Mouse (Mus musculus): ENCODE data around the gene Cnot3. TPM values are rescaled to one million over a fixed set of nuclear protein-coding genes. Genes with fewer than 3 reads are reported as not detected.
"Not testable (repeated sequence)": the region's sequence is repeated elsewhere in the genome, so short reads cannot be mapped to it uniquely, and the experiment has no call there.

Gene Cnot3
- polyA plus RNA-seq, 1 experiment from 2014 or later: 19.7 TPM

DNA sequence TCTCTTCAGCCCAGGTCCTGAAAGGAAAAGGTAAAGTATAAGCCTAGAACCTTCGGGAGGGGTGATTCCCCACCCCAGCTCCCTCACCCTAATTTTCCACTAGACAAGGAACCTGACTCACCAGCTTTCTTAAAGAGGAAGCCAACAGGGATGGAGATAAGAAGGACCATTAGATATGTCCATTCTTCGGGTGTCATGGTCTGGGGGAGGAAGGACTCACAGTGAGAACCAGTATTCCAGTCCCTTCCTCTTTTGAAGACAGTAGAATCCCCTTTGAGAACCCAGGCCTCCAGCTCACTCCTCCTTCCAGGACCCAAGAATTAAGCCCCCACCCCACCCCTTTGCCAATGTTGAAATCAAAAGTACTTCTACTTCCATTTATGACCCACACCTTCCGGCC is 46.9 kb downstream of the Cnot3 start:
- no peak for TF ChIP-seq EP300 (optimal IDR thresholded peaks at IDR 0.05)
- no peak for TF ChIP-seq CTCF (IDR thresholded peaks at IDR 0.05; ENCODE audit: low read depth)
- Histone ChIP-seq H3K27ac (replicated peaks) (no peak overlapping the region), H3K36me3 (ENCODE audit: control insufficient read depth, insufficient read depth, low read length) (0 out of 2 replicates have a peak, but pooled peaks cover 4% of the 10 kb centered on the region), H3K27me3 (ENCODE audit: control insufficient read depth, insufficient read depth, low read length) (no peaks in the 10 kb centered on the region), H3K9me3 (ENCODE audit: control insufficient read depth, low read length) (no peaks in the 10 kb centered on the region), H3K4me1 (replicated peaks; ENCODE audit: control insufficient read depth, insufficient read depth) (no peaks in the 10 kb centered on the region), H3K9ac (ENCODE audit: low read length) (peak overlapping the region; percentile 84), H3K4me3 (ENCODE audit: low read depth, low read length) (peak overlapping the region; percentile 83), H3K4me2 (replicated peaks; ENCODE audit: low read depth) (peak overlapping the region; percentile 91)
- DNase-seq (ENCODE audit: low spot score): no peak
- 19% methylated on average over 3 of the region's 3 CpGs for WGBS
- ATAC-seq (ENCODE audit: low FRiP score, low TSS enrichment): no peak

GRCm38 (mm10) chr7:3692382-3692986 is 47.4 kb downstream of the Cnot3 start, which contains the start of gene Tsen34:
Tsen34 (plus strand) TSS chr7:3692863.
- WGBS: under 1% methylated on average over 47 of the region's 49 CpGs
- H3K9ac ChIP-seq (ENCODE audit: low read length): peak within 1 kb of the TSS; percentile 84
- TF ChIP-seq EP300 (optimal IDR thresholded peaks at IDR 0.05) (no peak), CTCF (IDR thresholded peaks at IDR 0.05; ENCODE audit: low read depth) (0 out of 2 replicates have a peak, but pooled peaks have one; percentile 22)
- no peak for ATAC-seq (ENCODE audit: low FRiP score, low TSS enrichment)
- H3K4me3 ChIP-seq (ENCODE audit: low read depth, low read length): peak within 1 kb of the TSS; percentile 83
- H3K9me3 ChIP-seq (ENCODE audit: control insufficient read depth, low read length): no peaks in the 10 kb centered on the region
- no peaks in the 10 kb centered on the region for H3K4me1 ChIP-seq (replicated peaks; ENCODE audit: control insufficient read depth, insufficient read depth)
- H3K27me3 ChIP-seq (ENCODE audit: control insufficient read depth, insufficient read depth, low read length): no peaks in the 10 kb centered on the region
- peaks cover 9% of the 10 kb centered on the region; the same call in 1 of the 2 replicates for H3K36me3 ChIP-seq (ENCODE audit: control insufficient read depth, insufficient read depth, low read length)
- H3K27ac ChIP-seq (replicated peaks): peak within 1 kb of the TSS; percentile 95
- H3K4me2 ChIP-seq (replicated peaks; ENCODE audit: low read depth): peak within 1 kb of the TSS; percentile 91
- DNase-seq (ENCODE audit: low spot score): no peak

DNA sequence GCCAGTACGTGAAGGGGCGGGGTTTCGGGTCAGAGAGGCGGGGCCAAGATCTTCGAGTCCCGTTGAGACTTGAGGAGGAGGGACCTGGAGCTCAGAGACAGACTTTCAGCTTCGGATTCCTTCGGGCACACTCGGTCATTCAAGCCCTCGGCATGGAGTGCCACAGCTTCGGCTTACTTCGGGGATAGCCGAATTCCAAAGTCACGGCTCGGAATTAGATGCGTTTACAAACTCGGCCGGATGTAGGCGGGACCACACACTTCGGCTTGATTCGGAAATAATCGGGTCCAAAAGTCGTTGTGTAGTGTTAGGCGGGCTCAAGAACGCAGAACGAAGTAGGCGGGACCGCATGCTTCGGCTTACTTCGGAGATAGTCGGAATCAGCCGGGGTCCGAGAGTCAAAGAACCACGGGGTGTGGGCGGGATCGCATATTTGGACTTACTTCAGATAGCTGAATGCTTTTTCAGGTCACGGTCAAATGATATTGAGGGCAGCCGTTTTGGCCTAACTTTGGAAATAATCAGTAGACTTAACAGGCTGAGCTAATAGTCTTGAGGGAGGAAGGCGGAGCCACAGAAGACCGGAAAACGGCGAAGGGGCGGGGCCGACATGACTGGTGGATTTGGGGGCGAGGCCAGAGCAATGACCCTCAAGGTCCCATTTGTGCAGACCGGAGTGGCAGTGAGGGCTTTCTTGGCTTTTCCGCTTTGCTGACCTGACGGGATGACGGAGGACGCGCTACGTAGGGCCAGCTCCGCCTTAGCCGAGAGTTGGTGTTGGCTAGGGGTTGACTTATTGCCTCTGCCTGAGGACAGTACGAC is 48.1 kb downstream of the Cnot3 start, which contains the start of gene Mboat7:
TSS of gene Mboat7 (minus strand) at position 537 of the 822 bp plus-strand sequence.
- H3K27me3 ChIP-seq (ENCODE audit: control insufficient read depth, insufficient read depth, low read length): no peaks in the 10 kb centered on the region
- DNase-seq (ENCODE audit: low spot score): peak; percentile 97
- H3K36me3 ChIP-seq (ENCODE audit: control insufficient read depth, insufficient read depth, low read length): peaks cover 12% of the 10 kb centered on the region; the same call in 1 of the 2 replicates
- no peak for TF ChIP-seq EP300 (optimal IDR thresholded peaks at IDR 0.05)
- no peak for TF ChIP-seq CTCF (IDR thresholded peaks at IDR 0.05; ENCODE audit: low read depth)
- WGBS: under 1% methylated on average over 55 of the region's 55 CpGs
- ATAC-seq (ENCODE audit: low FRiP score, low TSS enrichment): peak; percentile 92
- H3K4me1 ChIP-seq (replicated peaks; ENCODE audit: control insufficient read depth, insufficient read depth): no peaks in the 10 kb centered on the region
- peak within 1 kb of the TSS; percentile 91 for H3K4me2 ChIP-seq (replicated peaks; ENCODE audit: low read depth)
- no peaks in the 10 kb centered on the region for H3K9me3 ChIP-seq (ENCODE audit: control insufficient read depth, low read length)
- H3K9ac ChIP-seq (ENCODE audit: low read length): peak within 1 kb of the TSS; percentile 84
- peak within 1 kb of the TSS; percentile 95 for H3K27ac ChIP-seq (replicated peaks)
- peak within 1 kb of the TSS; percentile 83 for H3K4me3 ChIP-seq (ENCODE audit: low read depth, low read length)

DNA sequence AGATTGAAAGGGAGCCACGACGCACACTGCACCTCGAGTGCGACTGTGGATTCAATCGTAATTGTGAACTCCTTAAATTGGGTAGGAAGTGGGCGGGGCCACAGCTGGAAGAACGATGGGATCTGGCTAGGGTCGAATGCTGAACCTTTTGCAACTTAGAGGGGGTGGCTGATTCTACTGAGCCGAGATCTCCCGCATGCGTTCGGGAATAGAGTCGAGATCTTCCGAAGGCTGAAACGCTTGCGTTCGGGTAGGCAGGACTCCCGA is 48.7 kb downstream of the Cnot3 start:
- peak overlapping the region; percentile 79 for H3K4me2 ChIP-seq (replicated peaks; ENCODE audit: low read depth)
- DNase-seq (ENCODE audit: low spot score): no peak
- no peak for TF ChIP-seq EP300 (optimal IDR thresholded peaks at IDR 0.05)
- TF ChIP-seq CTCF (IDR thresholded peaks at IDR 0.05; ENCODE audit: low read depth): no peak
- peak overlapping the region; percentile 77 for H3K9ac ChIP-seq (ENCODE audit: low read length)
- ATAC-seq (ENCODE audit: low FRiP score, low TSS enrichment): no peak
- peak overlapping the region; percentile 95 for H3K27ac ChIP-seq (replicated peaks)
- peaks cover 13% of the 10 kb centered on the region for H3K36me3 ChIP-seq (ENCODE audit: control insufficient read depth, insufficient read depth, low read length)
- H3K4me3 ChIP-seq (ENCODE audit: low read depth, low read length): peak overlapping the region; percentile 83
- H3K4me1 ChIP-seq (replicated peaks; ENCODE audit: control insufficient read depth, insufficient read depth): no peaks in the 10 kb centered on the region
- no peaks in the 10 kb centered on the region for H3K9me3 ChIP-seq (ENCODE audit: control insufficient read depth, low read length)
- WGBS: 0% methylated on average over 18 of the region's 18 CpGs
- H3K27me3 ChIP-seq (ENCODE audit: control insufficient read depth, insufficient read depth, low read length): no peaks in the 10 kb centered on the region

- Histone ChIP-seq H3K36me3 (ENCODE audit: control insufficient read depth, insufficient read depth, low read length) (peaks cover 13% of the 10 kb centered on the region), H3K9me3 (ENCODE audit: control insufficient read depth, low read length) (no peaks in the 10 kb centered on the region), H3K9ac (ENCODE audit: low read length) (peak overlapping the region; percentile 77), H3K4me2 (replicated peaks; ENCODE audit: low read depth) (peak overlapping the region; percentile 79), H3K4me1 (replicated peaks; ENCODE audit: control insufficient read depth, insufficient read depth) (no peaks in the 10 kb centered on the region), H3K27ac (replicated peaks) (peak overlapping the region; percentile 95), H3K27me3 (ENCODE audit: control insufficient read depth, insufficient read depth, low read length) (no peaks in the 10 kb centered on the region), H3K4me3 (ENCODE audit: low read depth, low read length) (peak overlapping the region; percentile 83)
- ATAC-seq (ENCODE audit: low FRiP score, low TSS enrichment) (peak; percentile 56), DNase-seq (ENCODE audit: low spot score) (peak; percentile 80)
- TF ChIP-seq CTCF (IDR thresholded peaks at IDR 0.05; ENCODE audit: low read depth): no peak
- under 1% methylated on average over 41 of the region's 55 CpGs for WGBS
Measured at GRCm38 (mm10) chr7:3694076-3694948, 49.2 kb downstream of the Cnot3 start.

DNA sequence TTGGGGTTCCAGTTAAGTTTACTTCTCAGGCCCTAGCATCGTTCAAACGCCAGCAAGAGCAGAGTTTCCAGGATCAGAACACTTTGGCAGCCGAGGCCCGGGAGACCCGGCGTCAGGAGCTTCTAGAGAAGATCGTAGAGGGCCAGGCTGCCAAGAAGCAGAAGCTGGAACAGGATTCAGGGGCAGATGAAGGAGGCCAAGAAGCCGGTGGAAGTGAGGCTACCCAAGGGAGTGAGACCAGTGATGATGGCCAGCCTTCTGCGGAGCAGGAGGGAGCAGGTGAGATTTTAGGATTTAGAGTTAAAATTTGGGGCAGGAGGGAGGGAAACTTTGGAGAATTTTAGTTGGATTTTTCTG is 49.9 kb downstream of the Cnot3 start:
- WGBS: 3% methylated on average over 9 of the region's 9 CpGs
- Histone ChIP-seq H3K4me3 (ENCODE audit: low read depth, low read length) (peak overlapping the region; percentile 83), H3K4me2 (replicated peaks; ENCODE audit: low read depth) (peak overlapping the region; percentile 79), H3K9ac (ENCODE audit: low read length) (peak overlapping the region; percentile 77), H3K27ac (replicated peaks) (peak overlapping the region; percentile 95), H3K36me3 (ENCODE audit: control insufficient read depth, insufficient read depth, low read length) (peaks cover 13% of the 10 kb centered on the region)
- not testable (repeated sequence) for H3K9me3 ChIP-seq (ENCODE audit: control insufficient read depth, low read length); ATAC-seq (ENCODE audit: low FRiP score, low TSS enrichment); H3K27me3 ChIP-seq (ENCODE audit: control insufficient read depth, insufficient read depth, low read length); DNase-seq (ENCODE audit: low spot score); H3K4me1 ChIP-seq (replicated peaks; ENCODE audit: control insufficient read depth, insufficient read depth)
